Mouse (Mus musculus): ENCODE results near the gene Dnah11.

DNA sequence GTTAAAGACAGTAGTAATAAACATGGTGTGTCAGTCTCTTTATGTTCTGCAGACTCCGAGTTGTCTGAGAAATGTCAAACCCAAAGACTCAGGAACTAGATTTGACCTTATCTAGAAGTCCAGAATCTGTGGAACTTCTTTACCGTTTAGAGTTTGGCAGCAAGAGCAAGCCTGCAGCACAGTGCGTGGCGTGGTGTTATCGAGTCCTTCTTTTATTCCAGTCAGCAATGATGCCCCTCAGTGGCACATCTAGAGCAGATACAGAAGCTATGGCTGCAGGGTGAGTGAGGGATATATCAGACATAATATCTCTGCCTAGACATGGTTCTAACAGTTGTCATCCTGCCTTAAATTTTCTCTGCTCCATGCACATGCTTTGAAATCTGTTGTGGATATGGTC is 336.2 kb downstream of the Dnah11 start:
- TF ChIP-seq CTCF (IDR thresholded peaks at IDR 0.05; ENCODE audit: insufficient read depth, low read depth, low read length) (no peak), POLR2A (IDR thresholded peaks at IDR 0.05; ENCODE audit: insufficient read depth, low read depth, low read length) (no peak)

All from olfactory bulb, adult 2 months (tissue).